Mouse (Mus musculus) spleen, adult 18-20 months (tissue): ENCODE measurements around the gene Hnrnpll.

Experiments
- DNase-seq, 2 experiments: peaks; one replicate each; pipeline ENCODE4 v3.0.0; 2022; ENCODE audit warnings: mixed read lengths in 2 of 2

The Hnrnpll gene

GRCm38 (mm10) chr17:79995091-79995691 is 66.9 kb downstream of the Hnrnpll start:
- no peak for DNase-seq

- no peak for DNase-seq
These were observed 70.0 kb downstream of the Hnrnpll start for GRCm38 (mm10) chr17:79992114-79992513.

GRCm38 (mm10) chr17:79991166-79991958 is 70.8 kb downstream of the Hnrnpll start:
- DNase-seq, result no peak

GRCm38 (mm10) chr17:79990161-79990560 is 72.0 kb downstream of the Hnrnpll start:
- no peak for DNase-seq

- no peak for DNase-seq
These were observed 77.7 kb downstream of the Hnrnpll start for GRCm38 (mm10) chr17:79984450-79984849.

GRCm38 (mm10) chr17:79982955-79983529 is 79.1 kb downstream of the Hnrnpll start:
- no peak for DNase-seq

GRCm38 (mm10) chr17:79982548-79982947 is 79.6 kb downstream of the Hnrnpll start:
- DNase-seq, result no peak

- no peak for DNase-seq
These were observed 80.2 kb downstream of the Hnrnpll start for GRCm38 (mm10) chr17:79981758-79982481.

- DNase-seq, result no peak
These were observed 80.8 kb downstream of the Hnrnpll start for GRCm38 (mm10) chr17:79981348-79981747.

GRCm38 (mm10) chr17:79980421-79981120 is 81.6 kb downstream of the Hnrnpll start:
- no peak for DNase-seq
